Mouse (Mus musculus) B cell, adult 2 months (primary cell): ENCODE data around the gene Pim1.

Source experiments
- DNase-seq, 2 experiments: peaks; one replicate each; pipeline ENCODE4 v3.0.0; 2022

The Pim1 gene

GRCm38 (mm10) chr17:29531757-29532384 is 41.3 kb downstream of the Pim1 start:
- peak; percentile 35 to 46 for DNase-seq

- DNase-seq, result no peak
Observed at GRCm38 (mm10) chr17:29533866-29534265, 43.3 kb downstream of the Pim1 start.

GRCm38 (mm10) chr17:29540426-29540825 is 49.9 kb downstream of the Pim1 start:
- no peak for DNase-seq

- no peak for DNase-seq
Observed at GRCm38 (mm10) chr17:29541419-29541818, 50.9 kb downstream of the Pim1 start.

- no peak for DNase-seq
Observed at GRCm38 (mm10) chr17:29542831-29543690, 52.5 kb downstream of the Pim1 start.

GRCm38 (mm10) chr17:29544064-29544463 is 53.5 kb downstream of the Pim1 start:
- no peak for DNase-seq

GRCm38 (mm10) chr17:29545241-29545640 is 54.7 kb downstream of the Pim1 start:
- no peak for DNase-seq
